Mouse (Mus musculus): Measurements from ENCODE around the gene March1.
A peak's percentile ranks its signal among the peaks of the same experiment; 100 is the strongest.
"Not testable (repeated sequence)": the region's sequence is repeated elsewhere in the genome, so short reads cannot be mapped to it uniquely, and the experiment has no call there.

March1 gene

DNA sequence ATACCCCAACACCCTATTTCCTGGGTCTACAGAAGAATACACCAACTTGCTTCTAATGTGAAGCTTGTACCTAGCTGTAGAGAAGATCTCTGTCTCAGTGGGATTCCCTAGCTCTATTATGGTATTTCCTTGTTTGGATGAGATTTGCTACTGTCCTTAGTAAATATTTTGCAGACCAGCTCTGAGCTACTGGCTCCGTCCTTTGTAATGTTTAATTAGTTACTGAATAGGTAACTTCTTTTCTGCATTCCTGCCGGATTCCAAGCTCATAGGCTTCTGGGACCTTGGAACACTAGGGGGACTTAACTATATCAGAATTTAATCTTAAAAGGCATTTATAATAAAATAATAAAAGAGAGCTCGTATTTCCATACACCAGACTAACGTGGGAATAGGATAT, 799.9 kb downstream of the March1 start:
- not testable (repeated sequence) for DNase-seq

GRCm38 (mm10) chr8:66430639-66431038, 812.9 kb downstream of the March1 start:
- no peak for DNase-seq

- DNase-seq: no peak
These were observed 815.9 kb downstream of the March1 start for GRCm38 (mm10) chr8:66433577-66433976.

- no peak for DNase-seq
These were observed 819.1 kb downstream of the March1 start for GRCm38 (mm10) chr8:66436804-66437203.

GRCm38 (mm10) chr8:66437929-66438328, 820.2 kb downstream of the March1 start:
- no peak for DNase-seq

- DNase-seq: peak; percentile 18
These were observed 820.8 kb downstream of the March1 start for GRCm38 (mm10) chr8:66438468-66438867.

DNA sequence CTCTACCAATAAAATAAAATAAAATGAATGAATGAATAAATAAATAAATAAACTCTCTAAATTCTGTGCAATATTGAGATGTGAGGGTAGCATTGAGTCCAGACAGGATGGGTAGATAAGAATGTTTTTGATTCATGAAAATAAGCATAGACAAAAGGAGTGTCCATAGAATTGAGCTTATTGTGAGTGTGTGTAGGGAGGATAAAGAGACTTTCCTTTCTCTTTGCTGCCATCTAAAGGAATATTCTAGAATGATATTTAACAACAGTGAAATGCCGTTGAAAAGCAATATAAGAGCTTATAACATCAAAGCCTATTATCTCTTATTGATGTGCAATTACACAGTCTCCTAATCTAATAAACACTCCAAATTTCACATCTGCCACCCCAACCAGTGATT, 823.4 kb downstream of the March1 start:
- DNase-seq: no peak

- DNase-seq: peak; percentile 49
These were observed 825.1 kb downstream of the March1 start for GRCm38 (mm10) chr8:66442778-66443177.

GRCm38 (mm10) chr8:66444141-66444540, 826.4 kb downstream of the March1 start:
- no peak for DNase-seq

DNA sequence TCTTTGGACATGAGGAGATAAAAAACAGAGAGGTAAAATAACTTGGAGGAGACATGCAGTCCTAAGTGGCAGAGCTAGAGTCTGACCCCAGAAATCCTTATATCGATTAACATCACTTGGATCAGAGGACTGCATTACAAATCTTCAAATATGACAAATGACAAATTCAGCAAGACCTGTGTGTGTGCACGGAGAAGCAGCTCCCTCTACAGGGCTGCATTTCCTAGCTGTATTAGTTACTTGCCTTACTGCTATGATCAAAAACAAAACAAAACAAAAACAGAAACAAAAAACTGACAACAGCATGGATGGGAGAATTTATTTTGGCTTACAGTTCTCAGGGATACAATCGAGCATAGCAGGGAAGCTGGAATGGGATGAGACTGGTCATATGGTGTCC, 827.7 kb downstream of the March1 start:
- no peak for DNase-seq

DNA sequence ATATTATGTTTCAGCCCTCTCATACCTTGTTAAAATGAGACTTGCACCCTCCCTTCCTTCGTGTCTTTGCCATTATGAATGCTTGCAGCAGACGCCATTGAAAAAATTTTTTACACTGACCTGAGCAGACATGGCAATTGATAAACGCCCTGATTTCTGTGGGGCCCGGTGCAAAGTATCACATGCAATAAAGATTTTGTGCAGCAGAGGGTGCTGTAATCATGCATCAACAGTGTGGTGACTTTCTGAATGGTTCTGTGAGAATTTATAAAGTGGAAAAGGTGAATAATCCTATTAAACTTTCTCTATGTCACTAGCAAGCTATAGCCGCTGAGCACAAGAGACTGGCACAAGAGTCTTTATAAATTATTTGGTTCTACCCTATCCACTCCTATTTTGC, 833.0 kb downstream of the March1 start:
- DNase-seq: peak; percentile 49

- peak; percentile 9 for DNase-seq
These were observed 839.4 kb downstream of the March1 start for GRCm38 (mm10) chr8:66457057-66457456.

DNA sequence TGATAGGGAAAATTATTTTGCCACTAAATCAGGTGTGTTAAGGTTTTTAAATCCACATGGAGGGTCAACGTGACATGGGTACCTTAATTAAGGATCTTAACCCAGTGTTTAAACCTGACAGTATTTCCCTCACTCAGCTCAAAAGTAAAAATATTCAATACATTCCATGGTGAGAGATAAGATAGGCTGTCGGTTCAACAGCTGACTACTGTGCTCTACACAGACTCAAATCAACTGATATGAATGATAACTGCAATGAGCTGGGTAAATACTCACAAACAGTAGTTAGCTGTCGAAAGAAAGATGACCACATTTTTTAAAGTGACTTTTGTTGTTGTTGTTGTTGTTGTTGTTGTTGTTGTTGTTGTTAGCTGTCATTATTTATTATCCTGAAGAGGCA, 852.1 kb downstream of the March1 start:
- DNase-seq: no peak

DNA sequence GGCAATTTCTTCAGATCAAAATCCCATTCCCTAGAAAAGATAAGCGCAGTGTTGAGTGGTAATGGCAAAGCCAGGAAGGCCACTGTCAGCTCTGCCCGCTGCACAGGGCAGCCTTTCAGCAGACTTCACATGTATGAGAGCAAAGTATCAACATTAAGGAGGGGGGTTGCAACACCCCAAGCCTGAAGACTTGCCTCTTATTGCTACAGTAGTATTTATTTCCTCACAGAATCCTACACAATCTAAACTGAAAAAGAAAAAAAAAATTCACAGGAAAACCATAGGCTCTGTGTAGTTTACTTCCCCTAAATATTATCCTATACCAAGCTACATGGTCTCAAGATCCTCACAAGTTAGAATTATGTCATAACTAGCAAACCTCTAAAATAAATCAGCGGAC, 859.2 kb downstream of the March1 start:
- no peak for DNase-seq

DNA sequence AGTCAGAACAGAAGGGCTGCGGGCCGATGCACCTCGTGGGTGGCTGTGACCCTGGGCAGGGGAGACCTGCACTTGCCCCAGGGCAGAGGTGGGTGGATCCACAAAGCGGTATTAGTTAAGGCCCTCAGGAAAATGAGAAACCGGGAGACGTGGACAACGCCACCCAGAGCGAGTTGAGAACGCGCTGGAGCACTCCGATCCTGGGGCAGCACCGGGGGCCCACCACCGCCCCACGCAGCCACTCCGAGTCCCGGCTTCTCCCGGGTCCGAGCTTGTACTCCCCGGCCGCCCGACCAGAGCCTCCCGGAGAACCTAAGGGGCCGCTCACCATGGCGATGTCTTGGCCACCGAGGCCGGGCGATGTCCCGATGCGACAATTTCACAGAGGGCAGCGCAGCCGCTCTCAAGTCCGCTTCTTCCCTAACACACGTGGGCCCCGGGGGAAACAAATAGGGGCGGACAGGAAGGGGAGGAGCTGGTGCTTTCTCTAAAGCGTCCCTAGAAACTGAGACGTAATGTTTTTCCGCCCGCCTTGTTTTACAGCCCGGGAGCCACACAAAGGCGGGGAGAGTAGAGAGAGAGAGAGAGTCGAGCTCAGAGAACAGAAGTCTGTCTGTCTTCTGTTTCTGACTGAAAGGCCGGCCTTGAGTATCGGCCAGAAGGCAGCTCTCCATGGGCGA, 868.5 kb downstream of the March1 start, which contains the start of gene Tma16:
Tma16 (minus strand) TSS at position 447 of the 680 bp plus-strand sequence.
- DNase-seq: peak; percentile 84

GRCm38 (mm10) chr8:66488556-66488955, 870.9 kb downstream of the March1 start:
- DNase-seq: no peak

DNA sequence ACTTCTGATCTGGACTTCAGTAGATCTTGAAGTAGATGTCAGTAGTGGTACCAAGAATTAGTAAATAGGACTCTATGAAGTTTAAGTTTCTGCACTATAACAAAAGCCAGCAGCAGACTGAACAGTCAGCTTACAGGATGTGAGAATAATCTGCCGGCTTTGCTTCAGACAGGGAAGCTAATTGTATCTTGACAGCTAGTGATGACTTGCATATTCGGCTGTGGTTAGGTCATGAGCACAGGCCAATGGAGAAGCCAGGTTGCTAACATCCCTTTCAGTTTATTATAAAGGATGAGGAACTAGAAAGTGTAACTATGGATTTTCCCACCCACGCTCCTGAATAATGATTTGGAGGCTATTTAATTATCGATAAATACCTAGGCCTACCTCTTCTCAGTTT, 872.9 kb downstream of the March1 start:
- DNase-seq: no peak

- DNase-seq: no peak
These were observed 876.8 kb downstream of the March1 start for GRCm38 (mm10) chr8:66494496-66494895.

DNA sequence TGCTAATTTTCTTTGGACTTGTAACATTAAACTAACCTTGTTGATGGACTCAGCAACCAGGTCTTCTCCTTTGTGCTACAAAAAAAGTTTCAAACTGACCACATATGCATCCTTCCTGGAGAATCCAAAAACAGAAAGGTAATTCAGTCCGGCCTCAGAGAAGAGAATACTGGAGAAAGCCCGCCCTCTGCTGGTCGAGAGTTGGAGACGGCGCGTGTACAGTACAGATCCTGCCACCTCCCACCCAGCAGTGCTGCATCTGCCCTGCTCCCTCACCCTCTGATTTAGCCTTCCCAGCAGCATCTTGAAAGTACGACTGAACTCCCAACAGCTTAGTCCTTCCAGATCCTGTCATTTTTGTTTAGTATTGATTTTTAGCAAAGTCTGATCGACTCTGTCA, 878.0 kb downstream of the March1 start:
- DNase-seq: peak; percentile 87

DNA sequence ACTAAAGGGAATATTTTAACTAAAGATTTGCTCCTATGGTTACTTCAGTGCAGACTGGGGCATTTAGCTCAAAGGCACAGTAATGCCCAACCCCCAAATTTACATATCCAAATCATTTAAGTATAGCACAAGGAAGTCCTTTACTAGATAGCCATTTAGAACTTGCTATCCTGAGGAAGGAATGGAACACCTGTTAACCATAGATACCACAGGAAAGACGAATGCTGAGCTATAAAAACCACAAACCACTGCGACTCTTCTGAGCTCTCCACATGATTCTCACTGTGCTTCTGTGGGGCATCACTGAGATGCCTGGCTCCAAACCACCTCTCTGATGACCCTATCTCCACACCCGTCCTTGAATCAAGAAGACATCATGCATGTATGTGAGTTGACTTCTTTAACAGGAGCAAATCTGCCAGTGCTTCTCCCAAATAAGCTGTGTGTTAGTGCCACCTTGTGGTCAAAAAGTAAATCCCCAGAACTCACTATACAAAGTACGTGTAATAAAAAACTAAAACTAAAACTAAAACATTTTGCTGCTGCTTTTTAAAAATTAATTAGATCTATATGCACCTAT, 879.4 kb downstream of the March1 start:
- DNase-seq: peak; percentile 42

DNA sequence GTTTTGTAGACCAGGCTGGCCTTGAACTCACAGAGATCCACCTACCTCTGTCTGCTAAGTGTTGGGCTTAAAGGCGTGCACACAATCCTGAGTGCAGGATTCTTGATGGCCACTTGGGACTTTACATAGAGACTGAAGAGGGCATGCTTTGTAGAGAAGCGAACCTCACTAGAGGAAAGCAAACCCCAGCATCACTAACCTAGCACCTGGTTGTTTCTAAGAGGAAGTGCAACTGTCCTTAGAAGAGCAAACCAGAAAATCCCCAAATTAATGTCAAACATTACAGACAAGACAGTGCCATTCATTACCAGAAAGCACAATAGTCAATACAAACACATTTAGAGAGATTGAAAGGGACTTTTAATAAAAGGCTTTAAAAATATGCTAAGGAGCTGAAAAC, 885.7 kb downstream of the March1 start:
- DNase-seq: no peak

DNA sequence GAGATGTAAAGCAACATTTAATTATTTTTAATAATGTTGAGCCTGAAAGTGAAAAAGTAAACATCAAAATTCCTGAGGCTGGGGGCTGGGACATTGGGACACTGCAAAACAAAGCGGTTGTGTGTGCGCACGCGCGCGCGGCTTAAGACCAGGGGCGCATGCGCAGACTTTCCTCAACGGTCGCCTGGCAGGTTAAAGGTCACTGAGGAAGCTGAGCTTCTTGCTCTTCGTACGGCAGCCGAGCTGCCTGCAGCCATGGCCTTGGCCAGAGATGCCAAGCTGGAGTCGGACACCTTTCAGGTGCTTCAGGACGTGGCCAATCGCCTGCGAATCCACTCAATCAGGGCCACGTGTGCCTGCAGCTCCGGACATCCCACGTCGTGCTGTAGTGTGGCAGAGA, 893.8 kb downstream of the March1 start, which contains the start of gene Tktl2:
Tktl2 (plus strand) TSS at position 220 of the 400 bp plus-strand sequence.
- no peak for DNase-seq

DNA sequence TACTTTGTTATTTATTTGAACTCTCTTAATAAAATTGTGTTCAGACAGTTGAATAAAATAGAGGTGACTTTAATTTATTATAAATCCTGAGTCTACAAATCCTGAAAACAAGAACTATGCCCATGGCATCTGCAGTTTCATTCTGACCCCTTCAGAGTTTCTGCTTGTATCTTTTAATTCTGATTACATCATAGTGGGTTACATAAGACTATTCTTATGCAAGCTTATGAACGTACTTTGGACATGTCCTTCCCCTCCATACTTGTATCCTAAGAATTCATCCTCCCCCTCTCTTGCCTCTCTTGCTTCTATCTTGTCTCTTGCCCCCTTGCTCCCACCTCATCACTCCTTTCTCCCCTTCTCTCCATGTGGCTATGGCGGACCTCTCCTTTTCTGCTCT, 901.4 kb downstream of the March1 start:
- no peak for DNase-seq

GRCm38 (mm10) chr8:66520576-66520975, 902.9 kb downstream of the March1 start:
- DNase-seq: no peak
